Mouse (Mus musculus) embryonic facial prominence, embryonic 10.5 days (tissue): ENCODE measurements at regions not wholly inside any gene's neighbourhood (a gene's known extent, or its start where the extent isn't known, plus 50 kb on each side); places are given as distances from the start of the nearest gene placed in this dataset.

ENCODE experiments used
- DNase-seq: peaks from one replicate; pipeline ENCODE4 v3.0.0-alpha.2; 2017; ENCODE audit warnings: low spot score
- H3K27ac ChIP-seq: fragments of 300-500 bp; sonication (generic); replicated peaks from 2 replicates; pipeline ENCODE4 v1.5.1; 2016; ENCODE audit warnings: mild to moderate bottlenecking
- H3K27me3 ChIP-seq: fragments of 300-500 bp; sonication (generic); replicated peaks from 2 replicates; pipeline ENCODE4 v1.6.1; 2016; ENCODE audit warnings: low read depth, mild to moderate bottlenecking; ENCODE audit not compliant: poor library complexity, severe bottlenecking
- H3K36me3 ChIP-seq: fragments of 300-500 bp; sonication (generic); replicated peaks from 2 replicates; pipeline ENCODE4 v1.6.1; 2016; ENCODE audit warnings: mild to moderate bottlenecking, moderate library complexity
- H3K4me1 ChIP-seq: fragments of 300-500 bp; sonication (generic); 2 replicates; pipeline ENCODE4 v1.6.1; 2016
- H3K4me3 ChIP-seq: fragments of 300-500 bp; sonication (generic); 2 replicates; pipeline ENCODE4 v1.5.1; 2016; ENCODE audit warnings: mild to moderate bottlenecking, moderate library complexity
- H3K9me3 ChIP-seq: fragments of 300-500 bp; sonication (generic); 2 replicates; pipeline ENCODE4 v1.6.1; 2016; ENCODE audit warnings: mild to moderate bottlenecking
- WGBS: fragments of 180-500 bp; shearing (Covaris S2); methylation state at CpG from one replicate; pipeline ENCODE4 v1.1.7; 2016; 5-methylcytosine and 5-hydroxymethylcytosine counted together

DNA sequence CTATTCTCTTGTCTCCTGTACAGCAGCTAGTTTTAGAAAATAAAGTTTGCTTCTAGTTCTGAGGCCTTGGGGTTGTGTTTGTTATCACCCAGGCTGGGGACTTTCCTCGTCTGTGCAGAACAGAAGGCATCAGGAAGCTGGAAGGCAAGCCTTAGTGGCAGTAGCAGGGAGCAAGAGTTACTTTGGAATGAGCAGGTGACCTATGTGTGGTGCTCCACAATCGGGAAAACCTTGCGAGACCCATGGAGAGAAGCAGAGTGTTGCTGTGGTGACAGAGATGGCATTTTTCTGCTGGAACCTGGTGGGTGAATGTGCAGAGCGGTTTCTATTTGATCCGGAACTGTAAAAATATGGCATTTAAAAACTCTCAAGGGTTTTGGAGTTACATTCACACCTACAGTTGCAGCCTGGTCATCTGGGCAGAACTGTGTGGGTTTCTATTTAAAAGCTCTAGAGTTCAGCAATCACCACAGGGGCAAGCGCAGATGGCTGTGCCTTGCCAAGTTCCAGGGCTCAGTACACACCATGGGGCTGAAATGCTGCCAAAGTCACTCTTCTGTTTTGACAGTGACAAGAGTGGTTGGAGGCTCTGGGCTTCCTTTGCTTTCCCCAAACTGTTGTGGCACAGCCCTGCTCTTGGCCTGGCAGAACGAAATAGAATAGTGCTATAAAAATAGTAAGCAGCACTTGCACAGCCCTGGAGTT, 195.7 kb downstream of the Stk31 start:
- no peaks in the 10 kb centered on the region for H3K36me3 ChIP-seq
- no peak overlapping the region for H3K27ac ChIP-seq
- no peaks in the 10 kb centered on the region for H3K4me1 ChIP-seq
- 85% methylated on average over 7 of the region's 7 CpGs for WGBS
- H3K9me3 ChIP-seq: 0 out of 2 replicates have a peak, but pooled peaks cover 2% of the 10 kb centered on the region
- DNase-seq: no peak
- no peak overlapping the region for H3K4me3 ChIP-seq
- 0 out of 2 replicates have a peak, but pooled peaks cover 3% of the 10 kb centered on the region for H3K27me3 ChIP-seq

DNA sequence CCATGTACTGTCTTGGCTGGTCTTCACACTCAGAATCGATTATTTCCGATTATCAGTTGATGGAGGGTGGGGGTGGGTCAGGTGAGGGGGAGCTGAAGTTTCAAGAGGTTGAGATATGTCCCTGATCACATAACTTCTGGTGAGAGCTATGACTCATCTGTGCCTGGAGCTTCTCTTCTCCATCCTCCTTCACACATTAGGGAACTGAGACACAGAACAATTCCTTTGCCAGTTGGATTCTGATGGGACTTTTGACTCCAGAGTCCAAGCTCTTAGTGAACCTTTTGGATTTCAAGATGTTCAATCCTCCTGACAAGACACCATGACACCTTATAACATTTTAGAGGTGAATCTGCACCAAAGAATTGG, 196.2 kb downstream of the Stk31 start:
- Histone ChIP-seq H3K4me3 (no peak overlapping the region), H3K36me3 (no peaks in the 10 kb centered on the region), H3K27me3 (0 out of 2 replicates have a peak, but pooled peaks cover 3% of the 10 kb centered on the region), H3K4me1 (no peaks in the 10 kb centered on the region), H3K9me3 (0 out of 2 replicates have a peak, but pooled peaks cover 2% of the 10 kb centered on the region), H3K27ac (no peak overlapping the region)
- no peak for DNase-seq
- 90% methylated on average over 2 of the region's 2 CpGs for WGBS

DNA sequence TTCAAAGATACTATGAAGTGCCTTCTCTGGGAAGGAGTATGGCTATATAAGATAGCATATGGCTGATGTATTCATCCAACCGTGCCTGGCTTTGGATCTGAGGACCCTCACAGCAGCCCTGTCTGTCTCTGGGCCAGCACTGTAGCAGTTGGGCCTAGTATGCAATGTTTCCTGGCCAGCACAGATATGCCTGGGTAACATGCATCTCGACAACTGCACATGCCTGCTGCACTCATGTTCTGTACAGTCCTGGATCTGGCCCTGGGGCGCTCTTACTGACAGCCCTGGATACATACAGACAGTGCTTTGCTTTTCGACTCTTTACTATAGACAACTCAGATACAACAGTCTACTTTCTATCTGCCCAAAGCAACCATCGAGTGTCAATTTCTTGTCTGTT, 197.3 kb downstream of the Stk31 start:
- WGBS: 87% methylated on average over 5 of the region's 5 CpGs
- no peak overlapping the region for H3K4me3 ChIP-seq
- no peak for DNase-seq

DNA sequence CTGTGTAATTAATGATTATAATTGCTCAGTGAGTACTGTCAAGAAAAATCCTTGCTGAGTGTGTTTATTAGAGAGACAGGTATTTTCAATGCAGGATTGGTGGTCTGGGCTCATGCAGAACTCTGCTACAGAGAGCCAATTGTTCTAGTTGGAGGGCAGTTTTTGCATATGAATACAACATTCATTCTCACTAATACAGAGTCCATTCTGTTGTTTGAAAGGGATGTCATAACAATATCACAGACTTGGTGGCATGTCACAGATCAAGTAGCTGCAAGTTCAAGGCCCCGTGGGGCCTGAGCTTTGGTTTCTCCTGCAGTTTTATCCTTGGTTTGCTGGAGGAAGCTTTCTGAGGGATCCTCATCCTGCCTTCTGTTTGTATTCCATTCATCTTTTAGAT, 207.8 kb downstream of the Stk31 start:
- WGBS: 74% methylated on average over 1 of the region's 1 CpGs
- H3K36me3 ChIP-seq: no peaks in the 10 kb centered on the region

More for the DNA sequence above, 197.3 kb downstream of the Stk31 start:
- Histone ChIP-seq H3K27me3 (0 out of 2 replicates have a peak, but pooled peaks cover 3% of the 10 kb centered on the region), H3K9me3 (0 out of 2 replicates have a peak, but pooled peaks cover 2% of the 10 kb centered on the region), H3K4me1 (no peaks in the 10 kb centered on the region), H3K36me3 (no peaks in the 10 kb centered on the region), H3K27ac (no peak overlapping the region)

DNA sequence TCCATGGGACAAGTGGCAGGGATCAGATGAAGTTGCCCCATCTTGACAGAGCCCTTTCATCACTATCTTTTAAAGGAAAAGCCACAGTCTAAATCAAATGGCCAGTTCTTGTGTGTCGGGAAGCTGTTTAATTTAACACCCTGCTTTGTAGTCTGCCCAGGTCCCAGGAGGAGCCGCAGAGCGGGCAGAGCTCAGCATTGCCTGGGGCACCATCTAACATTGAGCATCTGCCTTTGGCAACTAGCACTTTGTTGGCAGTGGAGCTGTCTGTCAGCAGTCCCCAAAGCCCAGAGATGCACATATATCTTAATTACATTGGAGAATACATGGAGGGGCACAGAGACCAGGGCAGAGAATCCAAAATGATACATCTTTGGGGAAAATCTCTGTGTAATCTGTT, 208.4 kb downstream of the Stk31 start:
- no peaks in the 10 kb centered on the region for H3K36me3 ChIP-seq
- H3K4me1 ChIP-seq: peaks cover 17% of the 10 kb centered on the region
- no peak overlapping the region for H3K27ac ChIP-seq
- H3K4me3 ChIP-seq: no peak overlapping the region
- H3K9me3 ChIP-seq: no peaks in the 10 kb centered on the region
- H3K27me3 ChIP-seq: no peaks in the 10 kb centered on the region
- no peak for DNase-seq
- WGBS: 43% methylated on average over 3 of the region's 3 CpGs

More for the DNA sequence above, 207.8 kb downstream of the Stk31 start:
- H3K27me3 ChIP-seq: no peaks in the 10 kb centered on the region
- peaks cover 17% of the 10 kb centered on the region for H3K4me1 ChIP-seq
- no peaks in the 10 kb centered on the region for H3K9me3 ChIP-seq
- no peak for DNase-seq
- H3K4me3 ChIP-seq: no peak overlapping the region
- no peak overlapping the region for H3K27ac ChIP-seq

DNA sequence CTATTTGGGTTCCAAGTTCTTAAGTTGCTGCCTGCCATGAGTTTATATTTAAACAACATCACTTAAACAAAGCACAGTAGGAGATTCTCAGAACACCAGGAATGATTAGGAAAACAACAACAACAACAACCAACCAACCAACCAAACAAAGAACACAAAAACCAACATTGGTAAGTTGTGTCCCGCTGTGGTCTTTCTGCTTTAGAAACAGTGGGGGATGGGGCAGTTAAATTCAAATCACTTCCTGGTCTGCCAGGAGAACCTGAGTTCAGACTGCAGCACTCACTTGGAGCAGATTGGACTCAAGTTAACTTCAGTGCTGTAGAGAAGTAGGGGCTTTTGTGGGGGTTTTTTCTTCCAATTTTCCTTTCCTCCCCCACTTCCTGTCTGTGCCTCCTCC, 210.6 kb downstream of the Stk31 start:
- no peak overlapping the region for H3K27ac ChIP-seq
- 0% methylated on average over 1 of the region's 1 CpGs for WGBS

DNA sequence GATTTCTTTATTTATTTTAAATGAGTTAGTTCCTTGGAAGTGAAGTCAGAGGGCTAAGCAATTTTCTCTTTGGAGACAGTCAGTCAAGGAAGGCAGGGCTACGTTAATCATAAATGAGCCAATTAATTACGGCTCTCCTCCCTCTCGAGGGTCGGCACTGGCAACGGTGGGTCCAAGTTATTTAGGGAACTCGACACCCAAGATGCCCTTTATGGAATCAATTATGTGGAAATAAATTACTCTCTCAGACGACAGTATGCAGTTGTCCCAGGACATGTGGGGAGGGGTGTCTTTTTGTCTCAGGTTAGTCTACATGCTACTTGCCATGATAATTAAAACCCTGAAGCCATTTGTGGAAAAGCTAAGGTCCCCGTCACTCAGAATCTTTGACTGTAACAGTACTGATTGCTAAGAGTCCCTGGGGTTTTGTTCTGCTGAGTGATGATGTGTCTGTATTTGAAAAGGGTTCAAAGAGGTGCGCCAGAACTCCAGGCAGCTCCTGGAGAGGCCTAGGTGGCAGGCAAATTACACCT, 211.3 kb downstream of the Stk31 start:
- Histone ChIP-seq H3K9me3 (no peaks in the 10 kb centered on the region), H3K27ac (no peak overlapping the region), H3K4me3 (no peak overlapping the region), H3K36me3 (no peaks in the 10 kb centered on the region), H3K27me3 (no peaks in the 10 kb centered on the region), H3K4me1 (peaks cover 17% of the 10 kb centered on the region)
- DNase-seq: no peak
- WGBS: 34% methylated on average over 9 of the region's 9 CpGs

More for the DNA sequence above, 210.6 kb downstream of the Stk31 start:
- Histone ChIP-seq H3K27me3 (no peaks in the 10 kb centered on the region), H3K4me3 (no peak overlapping the region), H3K36me3 (no peaks in the 10 kb centered on the region), H3K9me3 (no peaks in the 10 kb centered on the region), H3K4me1 (peaks cover 17% of the 10 kb centered on the region)
- DNase-seq: no peak

DNA sequence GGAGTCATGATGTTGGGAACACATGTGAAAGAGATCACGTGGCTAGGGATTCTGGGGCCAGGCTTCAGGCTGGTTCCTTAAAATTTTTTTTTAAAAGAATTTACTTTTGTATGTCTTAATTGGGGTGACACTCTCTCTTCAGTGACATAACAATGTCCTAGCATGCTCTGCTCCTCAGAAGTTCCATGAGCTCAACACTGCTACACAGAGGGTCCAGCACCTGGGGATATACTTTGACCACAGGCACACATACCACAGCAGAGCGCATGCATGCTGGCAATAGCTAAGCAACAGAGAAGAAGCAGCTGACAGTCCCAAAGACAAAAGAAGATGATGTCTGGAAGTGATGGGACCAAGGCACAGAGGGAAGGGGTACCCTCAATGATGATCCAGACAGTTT, 198.4 kb upstream of the Npy start:
- WGBS: 86% methylated on average over 2 of the region's 2 CpGs
- H3K4me1 ChIP-seq: no peaks in the 10 kb centered on the region
- no peak for DNase-seq
- H3K36me3 ChIP-seq: no peaks in the 10 kb centered on the region
- H3K4me3 ChIP-seq: no peak overlapping the region
- no peaks in the 10 kb centered on the region for H3K27me3 ChIP-seq
- no peak overlapping the region for H3K27ac ChIP-seq
- H3K9me3 ChIP-seq: no peaks in the 10 kb centered on the region

DNA sequence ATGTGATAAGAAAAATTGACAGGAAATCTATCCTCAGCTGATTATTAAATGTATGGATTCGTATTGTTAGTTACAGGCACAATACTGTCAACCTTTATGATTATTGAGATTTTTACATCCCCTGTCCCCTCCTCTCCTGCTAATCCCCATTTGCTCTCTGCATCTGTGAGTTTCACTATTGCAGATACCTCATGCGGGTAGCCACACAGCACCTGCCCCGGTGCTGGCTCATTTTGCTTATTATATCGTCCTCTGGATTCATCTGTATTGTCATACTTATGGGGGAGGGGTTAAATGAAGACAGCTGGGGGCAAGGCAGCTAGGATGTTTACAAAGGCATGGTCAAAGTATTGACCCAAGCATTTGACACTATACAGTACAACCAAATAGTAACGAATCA, 197.9 kb upstream of the Npy start:
- DNase-seq: no peak
- H3K27ac ChIP-seq: no peak overlapping the region
- WGBS: 79% methylated on average over 5 of the region's 5 CpGs
- no peak overlapping the region for H3K4me3 ChIP-seq
- no peaks in the 10 kb centered on the region for H3K9me3 ChIP-seq
- H3K4me1 ChIP-seq: no peaks in the 10 kb centered on the region
- no peaks in the 10 kb centered on the region for H3K36me3 ChIP-seq
- H3K27me3 ChIP-seq: no peaks in the 10 kb centered on the region

DNA sequence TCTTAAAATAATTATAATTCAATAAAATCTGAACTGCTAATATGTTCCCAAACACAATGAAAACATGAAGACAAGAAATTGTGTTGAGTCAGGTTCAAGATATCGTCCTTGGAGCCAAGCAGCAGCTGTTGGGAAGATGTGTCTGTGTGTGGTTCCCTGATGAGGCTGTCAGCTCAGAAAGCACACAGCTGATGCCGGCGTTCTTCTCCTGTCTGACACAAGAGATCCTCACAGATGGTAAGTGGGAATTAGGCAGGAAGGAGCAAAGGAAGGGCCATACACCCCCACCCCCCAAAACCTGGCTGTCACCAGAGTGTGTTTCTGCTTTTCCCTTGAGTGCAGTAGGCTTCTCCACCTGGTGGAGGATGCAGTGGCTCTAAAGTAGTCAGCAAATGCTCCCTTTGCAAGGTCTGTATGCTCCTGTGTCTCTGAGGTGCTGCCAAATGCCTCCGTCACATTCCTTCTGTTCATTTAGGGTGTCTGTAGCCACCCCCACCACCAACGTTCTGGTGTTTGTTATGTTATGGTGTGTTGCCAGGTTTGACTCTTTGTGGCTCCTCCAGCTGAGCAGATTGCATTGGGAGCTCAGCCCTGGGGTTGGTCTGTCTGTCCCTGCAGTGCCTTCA, 188.9 kb upstream of the Npy start:
- DNase-seq: peak; percentile 15
- H3K9me3 ChIP-seq: no peaks in the 10 kb centered on the region
- no peak overlapping the region for H3K4me3 ChIP-seq
- peaks cover 17% of the 10 kb centered on the region for H3K4me1 ChIP-seq
- WGBS: 53% methylated on average over 5 of the region's 5 CpGs
- H3K36me3 ChIP-seq: no peaks in the 10 kb centered on the region
- no peaks in the 10 kb centered on the region for H3K27me3 ChIP-seq
- H3K27ac ChIP-seq: 0 out of 2 replicates have a peak overlapping the region, but pooled peaks have one; percentile 19

DNA sequence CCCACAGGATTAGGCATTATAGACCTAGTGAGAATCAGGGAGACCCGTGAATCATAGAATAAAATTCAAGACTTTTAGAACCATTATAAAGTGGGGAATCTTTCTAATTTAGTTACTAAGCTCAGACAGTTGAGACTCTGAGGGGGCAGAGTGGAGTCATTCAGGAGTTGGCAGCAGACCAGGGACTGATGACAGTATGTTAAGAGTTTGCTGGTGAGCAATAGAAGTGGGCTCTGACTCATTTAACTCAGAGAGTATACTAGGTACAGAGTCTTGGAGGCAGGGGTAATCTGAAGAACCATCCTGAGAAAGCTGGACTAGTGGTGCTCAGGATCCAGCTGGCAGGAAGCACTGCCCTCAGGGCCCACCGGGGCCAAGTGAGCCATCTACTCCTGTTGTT, 184.9 kb upstream of the Npy start:
- Histone ChIP-seq H3K4me1 (peaks cover 17% of the 10 kb centered on the region), H3K9me3 (no peaks in the 10 kb centered on the region), H3K27me3 (no peaks in the 10 kb centered on the region), H3K4me3 (no peak overlapping the region), H3K36me3 (no peaks in the 10 kb centered on the region), H3K27ac (no peak overlapping the region)
- DNase-seq: no peak
- 77% methylated on average over 2 of the region's 2 CpGs for whole genome bisulfite sequencing

DNA sequence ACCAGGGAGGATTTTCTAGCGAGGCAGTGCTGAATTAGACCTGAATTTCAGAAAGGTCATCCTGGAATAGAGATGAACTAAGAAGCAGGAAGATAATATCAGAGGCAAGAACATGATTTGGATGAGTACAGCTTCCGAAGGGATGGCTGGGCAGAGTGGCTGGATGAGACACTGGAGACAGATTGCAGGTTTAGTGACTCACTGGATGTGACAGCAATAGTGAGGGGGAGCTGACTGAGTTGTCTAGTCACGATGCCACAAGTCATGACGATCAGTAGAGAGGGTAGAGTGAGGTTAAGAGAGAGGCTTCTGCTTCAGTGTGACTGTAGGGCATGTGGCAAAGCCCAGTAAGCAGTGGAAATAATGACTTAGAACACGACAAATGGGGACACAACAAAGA, 181.3 kb upstream of the Npy start:
- H3K9me3 ChIP-seq: no peaks in the 10 kb centered on the region
- DNase-seq: no peak
- no peaks in the 10 kb centered on the region for H3K36me3 ChIP-seq
- 87% methylated on average over 5 of the region's 5 CpGs for WGBS
- H3K4me1 ChIP-seq: no peaks in the 10 kb centered on the region
- no peak overlapping the region for H3K27ac ChIP-seq
- H3K27me3 ChIP-seq: no peaks in the 10 kb centered on the region
- no peak overlapping the region for H3K4me3 ChIP-seq
